Mouse (Mus musculus): ENCODE data around the gene Wdr20. TPM values are rescaled to one million over a fixed set of nuclear protein-coding genes. Genes with fewer than 3 reads are reported as not detected.

Wdr20 gene
- polyA plus RNA-seq, 1 experiment, result 20.5 TPM

- no peak for DNase-seq (ENCODE audit: low read depth)
Measured at GRCm38 (mm10) chr12:110779296-110779695, 41.6 kb downstream of the Wdr20 start.

GRCm38 (mm10) chr12:110781181-110781580 lies 43.4 kb downstream of the Wdr20 start:
- no peak for DNase-seq (ENCODE audit: low read depth)

GRCm38 (mm10) chr12:110782278-110782677 lies 44.5 kb downstream of the Wdr20 start:
- DNase-seq (ENCODE audit: low read depth), result no peak

GRCm38 (mm10) chr12:110784211-110784610 lies 46.5 kb downstream of the Wdr20 start:
- no peak for DNase-seq (ENCODE audit: low read depth)

- DNase-seq (ENCODE audit: low read depth), result no peak
Measured at GRCm38 (mm10) chr12:110786243-110786642, 48.5 kb downstream of the Wdr20 start.

GRCm38 (mm10) chr12:110790580-110790979 lies 52.8 kb downstream of the Wdr20 start:
- no peak for DNase-seq (ENCODE audit: low read depth)

GRCm38 (mm10) chr12:110791026-110791425 lies 53.3 kb downstream of the Wdr20 start:
- DNase-seq (ENCODE audit: low read depth), result no peak

GRCm38 (mm10) chr12:110795035-110795434 lies 57.3 kb downstream of the Wdr20 start:
- no peak for DNase-seq (ENCODE audit: low read depth)

- DNase-seq (ENCODE audit: low read depth), result no peak
Measured at GRCm38 (mm10) chr12:110796748-110797147, 59.0 kb downstream of the Wdr20 start.

GRCm38 (mm10) chr12:110797202-110797601 lies 59.5 kb downstream of the Wdr20 start:
- DNase-seq (ENCODE audit: low read depth), result no peak

- no peak for DNase-seq (ENCODE audit: low read depth)
Measured at GRCm38 (mm10) chr12:110797842-110798431, 60.2 kb downstream of the Wdr20 start.

- DNase-seq (ENCODE audit: low read depth), result no peak
Measured at GRCm38 (mm10) chr12:110799226-110799625, 61.5 kb downstream of the Wdr20 start.

GRCm38 (mm10) chr12:110801876-110802464 lies 64.2 kb downstream of the Wdr20 start:
- DNase-seq (ENCODE audit: low read depth), result no peak

GRCm38 (mm10) chr12:110802674-110803297 lies 65.0 kb downstream of the Wdr20 start:
- DNase-seq (ENCODE audit: low read depth), result no peak

GRCm38 (mm10) chr12:110804261-110804660 lies 66.5 kb downstream of the Wdr20 start:
- no peak for DNase-seq (ENCODE audit: low read depth)

GRCm38 (mm10) chr12:110806301-110806970 lies 68.7 kb downstream of the Wdr20 start:
- DNase-seq (ENCODE audit: low read depth), result no peak

GRCm38 (mm10) chr12:110808430-110808829 lies 70.7 kb downstream of the Wdr20 start:
- no peak for DNase-seq (ENCODE audit: low read depth)

- no peak for DNase-seq (ENCODE audit: low read depth)
Measured at GRCm38 (mm10) chr12:110808848-110809247, 71.1 kb downstream of the Wdr20 start.

- no peak for DNase-seq (ENCODE audit: low read depth)
Measured at GRCm38 (mm10) chr12:110813132-110813531, 75.4 kb downstream of the Wdr20 start.

- no peak for DNase-seq (ENCODE audit: low read depth)
Measured at GRCm38 (mm10) chr12:110813624-110814023, 75.9 kb downstream of the Wdr20 start.

GRCm38 (mm10) chr12:110814924-110815323 lies 77.2 kb downstream of the Wdr20 start:
- DNase-seq (ENCODE audit: low read depth), result no peak

GRCm38 (mm10) chr12:110816833-110817232 lies 79.1 kb downstream of the Wdr20 start:
- DNase-seq (ENCODE audit: low read depth), result no peak

- DNase-seq (ENCODE audit: low read depth), result no peak
Measured at GRCm38 (mm10) chr12:110819367-110819766, 81.6 kb downstream of the Wdr20 start.

Measured in gonadal fat pad, adult 2 months (tissue).